Mouse (Mus musculus) kidney, embryonic 15.5 days (tissue): ENCODE results near the gene Zfp790. TPM values are rescaled to one million over a fixed set of nuclear protein-coding genes. Genes with fewer than 3 reads are reported as not detected.
A peak's percentile ranks its signal among the peaks of the same experiment; 100 is the strongest.

Experiments
- ATAC-seq: fragments of 200-750 bp; cut with Nextera tagmentation; replicated peaks from 2 replicates; pipeline ENCODE4 v1.8.0; 2017; ENCODE audit warnings: moderate TSS enrichment; ENCODE audit not compliant: low FRiP score
- H3K27ac ChIP-seq: fragments of 300-500 bp; sonication (generic); 2 replicates; pipeline ENCODE4 v1.5.1; 2015; ENCODE audit warnings: mild to moderate bottlenecking, inconsistent platforms
- H3K27me3 ChIP-seq: fragments of 300-500 bp; sonication (generic); 2 replicates; pipeline ENCODE4 v1.6.1; 2015; ENCODE audit warnings: inconsistent platforms
- H3K36me3 ChIP-seq: fragments of 300-500 bp; sonication (generic); 2 replicates; pipeline ENCODE4 v1.6.1; 2015; ENCODE audit warnings: inconsistent platforms
- H3K4me1 ChIP-seq: fragments of 300-500 bp; sonication (generic); 2 replicates; pipeline ENCODE4 v1.6.1; 2015; ENCODE audit warnings: inconsistent platforms
- H3K4me2 ChIP-seq: fragments of 300-500 bp; sonication (generic); 2 replicates; pipeline ENCODE4 v1.6.1; 2015; ENCODE audit warnings: moderate library complexity, mild to moderate bottlenecking, inconsistent platforms
- H3K4me3 ChIP-seq: fragments of 300-500 bp; sonication (generic); replicated peaks from 2 replicates; pipeline ENCODE4 v1.5.1; 2015; ENCODE audit warnings: mild to moderate bottlenecking, inconsistent platforms
- H3K9ac ChIP-seq: fragments of 300-500 bp; sonication (generic); 2 replicates; pipeline ENCODE4 v1.6.1; 2015; ENCODE audit warnings: mild to moderate bottlenecking, inconsistent platforms
- H3K9me3 ChIP-seq: fragments of 300-500 bp; sonication (generic); replicated peaks from 2 replicates; pipeline ENCODE4 v1.6.1; 2016; ENCODE audit warnings: inconsistent platforms
- WGBS: fragments of 180-500 bp; shearing (Covaris S2); methylation state at CpG from one replicate; pipeline ENCODE4 v1.1.7; 2015; ENCODE audit warnings: mixed read lengths; 5-methylcytosine and 5-hydroxymethylcytosine counted together
- polyA plus RNA-seq: library from polyadenylated mRNA; unstranded; fragments of >200 nt; fragmentation: Nextera tagmentation; extraction: Ambion mirVana; gene quantifications from 2 replicates; pipeline ENCODE4 v1.2.1, GENCODE M21; 2015

Zfp790 gene
- polyA plus RNA-seq, 1 experiment from 2014 or later: 13.9 TPM

GRCm38 (mm10) chr7:29792906-29793305 lies 23.0 kb upstream of the Zfp790 start:
- WGBS: 35% methylated on average over 27 of the region's 27 CpGs
- no peak overlapping the region for H3K9ac ChIP-seq
- peak overlapping the region; percentile 34 for H3K4me2 ChIP-seq
- H3K4me3 ChIP-seq: 0 out of 2 replicates have a peak overlapping the region, but pooled peaks have one; percentile 10
- no peak overlapping the region for H3K27ac ChIP-seq
- ATAC-seq: no peak
- peaks cover 13% of the 10 kb centered on the region; the same call in 1 of the 2 replicates for H3K9me3 ChIP-seq
- H3K4me1 ChIP-seq: no peaks in the 10 kb centered on the region
- H3K36me3 ChIP-seq: peaks cover 71% of the 10 kb centered on the region
- no peaks in the 10 kb centered on the region for H3K27me3 ChIP-seq

GRCm38 (mm10) chr7:29807046-29807445 lies 8.9 kb upstream of the Zfp790 start:
- Histone ChIP-seq H3K4me2 (no peak overlapping the region), H3K4me1 (no peaks in the 10 kb centered on the region), H3K36me3 (no peaks in the 10 kb centered on the region), H3K4me3 (no peak overlapping the region), H3K27ac (no peak overlapping the region), H3K9me3 (peaks cover 4% of the 10 kb centered on the region; the same call in 1 of the 2 replicates), H3K9ac (no peak overlapping the region), H3K27me3 (no peaks in the 10 kb centered on the region)
- no peak for ATAC-seq
- 83% methylated on average over 5 of the region's 5 CpGs for WGBS

GRCm38 (mm10) chr7:29812244-29812643 lies 3.7 kb upstream of the Zfp790 start:
- peaks cover 18% of the 10 kb centered on the region for H3K4me1 ChIP-seq
- H3K36me3 ChIP-seq: no peaks in the 10 kb centered on the region
- WGBS: 97% methylated on average over 1 of the region's 1 CpGs

GRCm38 (mm10) chr7:29814381-29814780 lies 1.5 kb upstream of the Zfp790 start:
- Histone ChIP-seq H3K27me3 (no peaks in the 10 kb centered on the region), H3K4me1 (peaks cover 29% of the 10 kb centered on the region), H3K9ac (no peak overlapping the region), H3K36me3 (no peaks in the 10 kb centered on the region), H3K9me3 (peaks cover 4% of the 10 kb centered on the region; the same call in 1 of the 2 replicates), H3K4me3 (no peak overlapping the region), H3K4me2 (no peak overlapping the region), H3K27ac (no peak overlapping the region)
- no peak for ATAC-seq
- WGBS: 91% methylated on average over 2 of the region's 2 CpGs

More at GRCm38 (mm10) chr7:29812244-29812643, 3.7 kb upstream of the Zfp790 start:
- Histone ChIP-seq H3K27ac (no peak overlapping the region), H3K4me2 (no peak overlapping the region), H3K4me3 (no peak overlapping the region), H3K9ac (no peak overlapping the region), H3K27me3 (no peaks in the 10 kb centered on the region), H3K9me3 (peaks cover 4% of the 10 kb centered on the region; the same call in 1 of the 2 replicates)
- ATAC-seq: no peak

- Histone ChIP-seq H3K4me1 (peaks cover 31% of the 10 kb centered on the region), H3K4me3 (peak overlapping the region; percentile 80), H3K4me2 (peak overlapping the region; percentile 83), H3K9ac (peak overlapping the region; percentile 69), H3K9me3 (no peaks in the 10 kb centered on the region), H3K27ac (peak overlapping the region; percentile 69), H3K36me3 (no peaks in the 10 kb centered on the region), H3K27me3 (no peaks in the 10 kb centered on the region)
- 3% methylated on average over 12 of the region's 12 CpGs for WGBS
- ATAC-seq: peak; percentile 57
These were observed 691 bp upstream of the Zfp790 start for GRCm38 (mm10) chr7:29815061-29815784.

- Histone ChIP-seq H3K9ac (peak overlapping the region; percentile 65), H3K9me3 (no peaks in the 10 kb centered on the region), H3K27ac (peak overlapping the region; percentile 33), H3K4me2 (peak overlapping the region; percentile 64), H3K27me3 (no peaks in the 10 kb centered on the region), H3K4me1 (peaks cover 31% of the 10 kb centered on the region), H3K4me3 (peak overlapping the region; percentile 65), H3K36me3 (peaks cover 31% of the 10 kb centered on the region)
- 2% methylated on average over 12 of the region's 12 CpGs for WGBS
- ATAC-seq: peak; percentile 59
These were observed 2.8 kb downstream of the Zfp790 start for GRCm38 (mm10) chr7:29818619-29819254.

GRCm38 (mm10) chr7:29828001-29828400 lies 12.1 kb downstream of the Zfp790 start:
- H3K4me1 ChIP-seq: no peaks in the 10 kb centered on the region
- H3K9me3 ChIP-seq: no peaks in the 10 kb centered on the region
- ATAC-seq: no peak
- no peak overlapping the region for H3K4me3 ChIP-seq
- H3K36me3 ChIP-seq: peaks cover 92% of the 10 kb centered on the region
- H3K4me2 ChIP-seq: no peak overlapping the region
- no peaks in the 10 kb centered on the region for H3K27me3 ChIP-seq
- no peak overlapping the region for H3K27ac ChIP-seq
- no peak overlapping the region for H3K9ac ChIP-seq
- 88% methylated on average over 12 of the region's 12 CpGs for WGBS

- no peak for ATAC-seq
- no peak overlapping the region for H3K9ac ChIP-seq
- peaks cover 84% of the 10 kb centered on the region for H3K36me3 ChIP-seq
- no peaks in the 10 kb centered on the region for H3K9me3 ChIP-seq
- no peak overlapping the region for H3K4me3 ChIP-seq
- 56% methylated on average over 12 of the region's 12 CpGs for WGBS
- H3K27me3 ChIP-seq: no peaks in the 10 kb centered on the region
- no peak overlapping the region for H3K4me2 ChIP-seq
- no peaks in the 10 kb centered on the region for H3K4me1 ChIP-seq
- no peak overlapping the region for H3K27ac ChIP-seq
These were observed 13.9 kb downstream of the Zfp790 start for GRCm38 (mm10) chr7:29829804-29830203.

- WGBS: 92% methylated on average over 1 of the region's 1 CpGs
- peaks cover 21% of the 10 kb centered on the region for H3K36me3 ChIP-seq
- no peaks in the 10 kb centered on the region for H3K27me3 ChIP-seq
- H3K4me2 ChIP-seq: no peak overlapping the region
- no peak overlapping the region for H3K27ac ChIP-seq
- no peak for ATAC-seq
- H3K9me3 ChIP-seq: no peaks in the 10 kb centered on the region
- H3K9ac ChIP-seq: no peak overlapping the region
- H3K4me3 ChIP-seq: no peak overlapping the region
- H3K4me1 ChIP-seq: no peaks in the 10 kb centered on the region
These were observed 20.9 kb downstream of the Zfp790 start for GRCm38 (mm10) chr7:29836816-29837215.

GRCm38 (mm10) chr7:29839256-29839655 lies 23.3 kb downstream of the Zfp790 start:
- no peak for ATAC-seq
- Histone ChIP-seq H3K4me3 (no peak overlapping the region), H3K36me3 (peaks cover 12% of the 10 kb centered on the region), H3K9me3 (no peaks in the 10 kb centered on the region), H3K9ac (no peak overlapping the region), H3K27ac (no peak overlapping the region), H3K27me3 (no peaks in the 10 kb centered on the region), H3K4me2 (no peak overlapping the region), H3K4me1 (no peaks in the 10 kb centered on the region)
- 80% methylated on average over 3 of the region's 3 CpGs for WGBS

GRCm38 (mm10) chr7:29842105-29842504 lies 26.2 kb downstream of the Zfp790 start:
- no peak for ATAC-seq
- Histone ChIP-seq H3K4me3 (no peak overlapping the region), H3K9ac (no peak overlapping the region), H3K4me2 (no peak overlapping the region), H3K9me3 (no peaks in the 10 kb centered on the region), H3K36me3 (peaks cover 40% of the 10 kb centered on the region), H3K27ac (no peak overlapping the region), H3K27me3 (no peaks in the 10 kb centered on the region), H3K4me1 (no peaks in the 10 kb centered on the region)
- WGBS: 93% methylated on average over 1 of the region's 1 CpGs

- H3K4me3 ChIP-seq: no peak overlapping the region
- H3K27ac ChIP-seq: no peak overlapping the region
- peaks cover 59% of the 10 kb centered on the region for H3K36me3 ChIP-seq
- ATAC-seq: no peak
- no peaks in the 10 kb centered on the region for H3K9me3 ChIP-seq
- no peak overlapping the region for H3K9ac ChIP-seq
- H3K4me1 ChIP-seq: no peaks in the 10 kb centered on the region
- 92% methylated on average over 5 of the region's 5 CpGs for WGBS
- H3K27me3 ChIP-seq: no peaks in the 10 kb centered on the region
- no peak overlapping the region for H3K4me2 ChIP-seq
These were observed 28.7 kb downstream of the Zfp790 start for GRCm38 (mm10) chr7:29844616-29845015.
